Comparison of ENCODE assay signal across 8 mouse cellular contexts in genomic region chr3:137547938-137548337, GRCm38 (mm10).
A peak's percentile ranks its signal among the peaks of the same experiment; 100 is the strongest.
DNase-seq lines count a peak whose midpoint lies in the region; ATAC-seq lines count a peak whose summit lies in the region.

No protein-coding gene starts in this region.

- peak overlapping the region; percentile 58 for H3K9ac ChIP-seq in embryonic facial prominence, embryonic 13.5 days
- H3K9ac ChIP-seq in heart, embryonic 12.5 days = no peak overlapping the region
- H3K9ac ChIP-seq in kidney, embryonic 15.5 days = no peak overlapping the region
- H3K9ac ChIP-seq in neural tube, embryonic 12.5 days = no peak overlapping the region

- peaks cover 31% of the 10 kb centered on the region for H3K4me1 ChIP-seq in embryonic facial prominence, embryonic 13.5 days
- peaks cover 8% of the 10 kb centered on the region; the same call in 1 of the 2 replicates for H3K4me1 ChIP-seq in heart, embryonic 12.5 days (replicated peaks)
- H3K4me1 ChIP-seq in kidney, embryonic 15.5 days = peaks cover 12% of the 10 kb centered on the region
- peaks cover 9% of the 10 kb centered on the region; the same call in 1 of the 2 replicates for H3K4me1 ChIP-seq in neural tube, embryonic 12.5 days

- no peak for ATAC-seq in embryonic facial prominence, embryonic 13.5 days (ENCODE audit: insufficient number of reproducible peaks, insufficient read depth, low FRiP score, low TSS enrichment, low read depth)
- no peak for ATAC-seq in heart, embryonic 12.5 days (ENCODE audit: insufficient number of reproducible peaks, low FRiP score)
- peak; percentile 71 for ATAC-seq in kidney, embryonic 15.5 days (replicated peaks; ENCODE audit: low FRiP score)
- peak; percentile 38 for ATAC-seq in neural tube, embryonic 12.5 days (ENCODE audit: low FRiP score, low read depth)

- H3K4me3 ChIP-seq in embryonic facial prominence, embryonic 13.5 days = peak overlapping the region; percentile 24
- H3K4me3 ChIP-seq in heart, embryonic 12.5 days = peak overlapping the region; percentile 36
- H3K4me3 ChIP-seq in kidney, embryonic 15.5 days (replicated peaks) = peak overlapping the region; percentile 21
- 0 out of 2 replicates have a peak overlapping the region, but pooled peaks have one; percentile 5 for H3K4me3 ChIP-seq in neural tube, embryonic 12.5 days

- WGBS in embryonic facial prominence, embryonic 13.5 days = 4% methylated on average over 6 of the region's 6 CpGs
- 5% methylated on average over 6 of the region's 6 CpGs for WGBS in heart, embryonic 12.5 days
- 11% methylated on average over 6 of the region's 6 CpGs for WGBS in kidney, embryonic 15.5 days
- under 1% methylated on average over 6 of the region's 6 CpGs for WGBS in neural tube, embryonic 12.5 days

- no peaks in the 10 kb centered on the region for H3K9me3 ChIP-seq in embryonic facial prominence, embryonic 13.5 days
- H3K9me3 ChIP-seq in heart, embryonic 12.5 days (replicated peaks) = no peaks in the 10 kb centered on the region
- no peaks in the 10 kb centered on the region for H3K9me3 ChIP-seq in kidney, embryonic 15.5 days (replicated peaks)
- H3K9me3 ChIP-seq in neural tube, embryonic 12.5 days = no peaks in the 10 kb centered on the region

- no peaks in the 10 kb centered on the region for H3K27me3 ChIP-seq in embryonic facial prominence, embryonic 13.5 days
- no peaks in the 10 kb centered on the region for H3K27me3 ChIP-seq in heart, embryonic 12.5 days (replicated peaks)
- no peaks in the 10 kb centered on the region for H3K27me3 ChIP-seq in kidney, embryonic 15.5 days
- 0 out of 2 replicates have a peak, but pooled peaks cover 4% of the 10 kb centered on the region for H3K27me3 ChIP-seq in neural tube, embryonic 12.5 days (replicated peaks)

- peak overlapping the region; percentile 90 for H3K27ac ChIP-seq in embryonic facial prominence, embryonic 13.5 days
- H3K27ac ChIP-seq in heart, embryonic 12.5 days (ENCODE audit: poor library complexity, severe bottlenecking) = no peak overlapping the region
- H3K27ac ChIP-seq in kidney, embryonic 15.5 days = peak overlapping the region; percentile 83
- H3K27ac ChIP-seq in neural tube, embryonic 12.5 days = no peak overlapping the region

- DNase-seq in cerebellum, postnatal 10 days = peak; percentile 20 to 40
- no peak for DNase-seq in cerebellum, adult 9-11 months
- DNase-seq in spleen, postnatal 36 days (ENCODE audit: low spot score in 2 of 2) = no peak
- no peak for DNase-seq in thymus, postnatal 10 days (ENCODE audit: low spot score in 2 of 2)

- no peaks in the 10 kb centered on the region for H3K36me3 ChIP-seq in embryonic facial prominence, embryonic 13.5 days
- no peaks in the 10 kb centered on the region for H3K36me3 ChIP-seq in heart, embryonic 12.5 days
- no peaks in the 10 kb centered on the region for H3K36me3 ChIP-seq in kidney, embryonic 15.5 days
- no peaks in the 10 kb centered on the region for H3K36me3 ChIP-seq in neural tube, embryonic 12.5 days

- H3K4me2 ChIP-seq in embryonic facial prominence, embryonic 13.5 days = peak overlapping the region; percentile 57
- H3K4me2 ChIP-seq in heart, embryonic 12.5 days = peak overlapping the region; percentile 77
- H3K4me2 ChIP-seq in kidney, embryonic 15.5 days = peak overlapping the region; percentile 44
- H3K4me2 ChIP-seq in neural tube, embryonic 12.5 days (replicated peaks) = peak overlapping the region; percentile 57

Comparison
In these comparisons a context has a peak if more than half of its experiments do, and no peak if none do; other contexts are left out.
1. DNase-seq: peak in cerebellum, postnatal 10 days (2 of 2); none in cerebellum, adult 9-11 months (single experiment), spleen, postnatal 36 days (0 of 2) and thymus, postnatal 10 days (0 of 2).
2. ATAC-seq: peak in kidney, embryonic 15.5 days (single experiment) and neural tube, embryonic 12.5 days (single experiment); none in embryonic facial prominence, embryonic 13.5 days (single experiment) and heart, embryonic 12.5 days (single experiment).
3. H3K27ac ChIP-seq: peak in embryonic facial prominence, embryonic 13.5 days (single experiment) and kidney, embryonic 15.5 days (single experiment); none in heart, embryonic 12.5 days (single experiment) and neural tube, embryonic 12.5 days (single experiment).
4. Peak in every context shown above with its lines, with median percentiles within 50 percentile points of each other: H3K4me2 ChIP-seq and H3K4me3 ChIP-seq.